Mouse (Mus musculus): ENCODE results near the gene Col4a3bp.

DNA sequence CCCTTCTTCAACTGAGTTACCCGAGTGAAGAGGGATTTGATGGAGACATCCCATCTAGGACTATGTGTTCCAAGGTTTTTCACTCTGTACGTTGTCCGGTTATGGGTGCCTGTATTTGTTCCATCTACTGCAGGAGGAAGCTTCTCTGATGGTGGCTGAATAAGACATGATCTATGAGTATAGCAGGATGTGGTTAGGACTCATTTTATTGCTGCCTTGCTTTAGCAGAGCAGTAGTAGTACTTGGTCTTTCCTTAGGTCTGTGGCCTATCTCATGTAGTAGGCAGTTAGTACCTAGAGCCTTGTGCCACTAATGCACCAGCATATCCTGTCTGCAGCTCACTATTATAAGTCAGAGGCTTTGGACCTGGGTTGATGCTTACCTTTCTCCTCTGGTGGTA, 12.7 kb downstream of the Col4a3bp start:
- TF ChIP-seq CTCF (IDR thresholded peaks at IDR 0.05; ENCODE audit: control insufficient read depth, insufficient read depth, low read length) (no peak), POLR2A (IDR thresholded peaks at IDR 0.05; ENCODE audit: borderline replicate concordance, control insufficient read depth, low read depth, low read length) (no peak)

Measured in bone marrow, adult 2 months (tissue).